Mouse (Mus musculus) gonadal fat pad, adult 2 months (tissue): ENCODE data around the gene Radil. TPM values are rescaled to one million over a fixed set of nuclear protein-coding genes. Genes with fewer than 3 reads are reported as not detected.

Experiments used
- DNase-seq: peaks from one replicate; pipeline ENCODE4 v3.0.0-alpha.2; 2012; ENCODE audit warnings: low read depth
- polyA plus RNA-seq: library from polyadenylated mRNA; depleted of rRNA; stranded (reverse); fragments of >200 nt; gene quantifications from 2 replicates; pipeline ENCODE4 v1.2.3, GENCODE M21; 2012; rRNA removed

Gene Radil
- polyA plus RNA-seq, 1 experiment: 4.8 TPM

DNA sequence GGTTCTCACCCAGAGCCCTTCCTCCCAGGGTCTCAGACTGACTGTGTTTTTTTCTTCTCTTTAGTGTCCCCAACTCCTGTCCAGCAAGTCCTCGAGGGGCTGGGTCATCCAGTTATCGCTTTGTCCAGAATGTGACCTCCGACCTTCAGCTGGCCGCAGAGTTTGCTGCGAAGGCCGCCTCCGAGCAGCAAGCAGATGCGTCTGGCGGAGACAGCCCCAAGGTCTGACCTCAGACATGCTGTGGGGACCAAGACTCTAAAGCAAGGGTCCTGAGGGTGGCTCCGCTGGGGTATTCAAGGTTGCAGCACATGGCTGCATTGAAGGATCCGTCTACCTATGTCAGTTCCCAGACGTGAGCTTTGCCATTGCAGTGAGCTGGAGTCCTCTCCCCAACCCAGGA lies 102.3 kb downstream of the Radil start:
- DNase-seq: no peak

- no peak for DNase-seq
Measured at GRCm38 (mm10) chr5:142448076-142448475, 102.8 kb downstream of the Radil start.

GRCm38 (mm10) chr5:142445709-142446108 lies 105.2 kb downstream of the Radil start:
- no peak for DNase-seq

GRCm38 (mm10) chr5:142444791-142445531 lies 105.9 kb downstream of the Radil start:
- no peak for DNase-seq

GRCm38 (mm10) chr5:142443994-142444393 lies 106.9 kb downstream of the Radil start:
- no peak for DNase-seq

DNA sequence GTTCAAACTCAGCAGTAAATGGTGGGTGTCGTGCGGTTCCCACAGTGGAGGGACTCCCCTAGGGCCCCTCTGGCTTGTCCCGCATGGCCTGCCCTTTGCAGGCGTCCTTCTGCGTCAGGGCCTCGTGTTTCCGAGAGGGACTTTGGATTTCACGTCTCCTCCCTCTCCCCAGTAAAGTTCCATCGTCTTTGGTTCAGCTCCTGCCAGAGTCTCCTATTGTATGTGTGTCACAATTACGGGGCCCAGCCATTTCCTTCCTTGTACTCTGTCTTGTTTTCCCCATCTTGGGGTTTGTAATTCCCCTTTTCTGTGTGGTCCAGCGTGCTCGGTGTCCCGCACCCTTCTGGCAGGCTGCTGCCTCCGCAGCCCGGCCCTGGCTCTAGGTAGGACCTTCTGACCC lies 107.4 kb downstream of the Radil start:
- no peak for DNase-seq

- DNase-seq: no peak
Measured at GRCm38 (mm10) chr5:142442045-142442440, 108.9 kb downstream of the Radil start.

- DNase-seq: no peak
Measured at GRCm38 (mm10) chr5:142441332-142442044, 109.4 kb downstream of the Radil start.

DNA sequence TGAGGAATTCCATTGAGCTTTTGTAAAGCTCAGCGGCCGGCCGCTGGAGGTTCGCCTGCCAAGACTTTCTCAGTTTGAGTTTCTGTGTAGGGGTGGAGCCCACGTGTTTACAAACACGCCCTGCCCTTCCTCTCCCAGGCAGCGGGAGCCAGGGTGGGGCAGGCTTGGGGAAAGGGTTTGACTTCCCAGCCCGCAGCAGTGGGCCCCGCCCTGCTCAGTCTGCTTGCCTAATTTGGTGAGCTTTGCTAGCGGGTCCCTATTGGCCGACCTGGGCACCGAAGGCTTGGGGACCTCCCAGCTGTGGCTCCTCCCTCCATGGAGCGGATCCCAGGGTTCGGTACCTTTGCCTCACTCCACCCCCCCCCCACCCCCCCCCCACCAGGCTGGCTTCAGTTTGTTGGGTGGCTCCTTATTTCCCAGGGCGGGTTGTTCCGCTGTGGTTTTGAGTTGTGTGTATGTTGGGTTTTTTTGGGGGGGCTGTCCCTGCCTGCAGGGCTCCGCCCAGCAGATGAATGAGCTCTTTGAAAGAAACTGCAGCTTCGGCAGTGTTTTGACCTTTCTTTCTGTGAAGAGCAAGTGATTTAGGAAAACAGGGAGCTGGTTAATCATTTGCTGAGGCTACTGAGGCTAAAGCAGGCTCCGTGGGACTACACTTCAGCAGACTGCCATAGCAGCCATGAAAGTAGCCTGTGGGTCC lies 110.3 kb downstream of the Radil start:
- DNase-seq: no peak

- DNase-seq: no peak
Measured at GRCm38 (mm10) chr5:142439911-142440432, 110.9 kb downstream of the Radil start.

DNA sequence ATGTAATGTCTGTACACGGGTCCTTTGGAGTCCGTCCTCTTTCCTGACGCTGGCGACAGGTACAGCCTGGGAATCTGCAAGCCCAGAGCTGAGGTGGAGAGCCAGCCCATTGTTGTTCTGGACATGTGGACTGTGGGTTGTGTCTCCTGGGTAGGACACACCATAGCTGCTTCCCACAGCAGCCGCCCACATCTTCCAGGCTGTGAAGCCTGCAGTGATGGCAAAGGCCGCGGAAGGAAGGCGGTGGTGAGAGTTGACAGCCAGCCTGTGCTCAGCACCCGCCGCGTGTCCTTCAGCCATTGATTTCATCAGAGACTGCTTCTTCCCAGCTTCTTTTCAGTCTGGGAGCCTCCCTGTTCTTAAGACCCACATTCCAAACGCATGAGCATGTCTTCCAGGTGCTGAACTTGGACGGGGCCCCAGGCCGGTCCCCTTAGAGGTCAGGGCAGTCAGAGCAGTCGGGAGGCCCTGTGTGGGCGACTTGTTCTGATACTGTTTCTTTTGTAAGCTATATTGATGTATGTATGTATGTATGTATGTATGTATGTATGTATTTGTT lies 112.4 kb downstream of the Radil start:
- DNase-seq: no peak

GRCm38 (mm10) chr5:142435736-142436135 lies 115.2 kb downstream of the Radil start:
- no peak for DNase-seq

Other genes starting within 250 kb of the Radil start
- 10.3 and 17.5 TPM in 2 replicates for gene Foxk1, start 149.6 kb downstream of the Radil start, polyA plus RNA-seq
- 35.2 and 40.2 TPM in 2 replicates for gene Ap5z1, start 87.2 kb downstream of the Radil start, polyA plus RNA-seq
- gene Papolb, start 21.0 kb downstream of the Radil start, polyA plus RNA-seq: 0.16 and 0.53 TPM in 2 replicates
- 2.1 and 2.5 TPM in 2 replicates for gene Mmd2, start 57.7 kb upstream of the Radil start, polyA plus RNA-seq
- gene Wipi2, start 76.6 kb upstream of the Radil start, polyA plus RNA-seq: 55.6 and 59.7 TPM in 2 replicates
- gene Slc29a4, start 141.4 kb upstream of the Radil start, polyA plus RNA-seq: 4.6 and 6.7 TPM in 2 replicates